Mouse (Mus musculus) testis, adult 2 months (tissue): ENCODE data around the gene Uap1.

Experiments used
- CTCF ChIP-seq: fragments of 200-500 bp; IDR thresholded peaks from 2 replicates; pipeline ENCODE4 v1.5.1; 2012; ENCODE audit warnings: low read depth, mild to moderate bottlenecking, inconsistent platforms, low read length, moderate library complexity; ENCODE audit not compliant: control insufficient read depth, insufficient read depth, insufficient replicate concordance
- POLR2A ChIP-seq: fragments of 200-500 bp; IDR thresholded peaks from 2 replicates; pipeline ENCODE4 v1.6.1; 2012; ENCODE audit warnings: low read depth, mild to moderate bottlenecking, inconsistent platforms, low read length, moderate library complexity; ENCODE audit not compliant: control insufficient read depth

- TF ChIP-seq CTCF (no peak), POLR2A (no peak)
Observed at GRCm38 (mm10) chr1:170152552-170152951, 22.2 kb downstream of the Uap1 start.
